Mouse (Mus musculus) neural tube, embryonic 13.5 days (tissue): ENCODE measurements around the gene Usp44. TPM values are rescaled to one million over a fixed set of nuclear protein-coding genes. Genes with fewer than 3 reads are reported as not detected.
A peak's percentile ranks its signal among the peaks of the same experiment; 100 is the strongest.
"Not testable (repeated sequence)": the region's sequence is repeated elsewhere in the genome, so short reads cannot be mapped to it uniquely, and the experiment has no call there.

Experiments
- ATAC-seq: fragments of 200-750 bp; cut with Nextera tagmentation; 2 replicates; pipeline ENCODE4 v1.8.0; 2017; ENCODE audit warnings: low read depth, mild to moderate bottlenecking, moderate TSS enrichment, moderate library complexity
- H3K27ac ChIP-seq: fragments of 300-500 bp; sonication (generic); replicated peaks from 2 replicates; pipeline ENCODE4 v1.5.1; 2015; ENCODE audit warnings: moderate library complexity, mild to moderate bottlenecking, inconsistent platforms
- H3K27me3 ChIP-seq: fragments of 300-500 bp; sonication (generic); 2 replicates; pipeline ENCODE4 v1.6.1; 2015; ENCODE audit warnings: mild to moderate bottlenecking, inconsistent platforms
- H3K36me3 ChIP-seq: fragments of 300-500 bp; sonication (generic); 2 replicates; pipeline ENCODE4 v1.6.1; 2015; ENCODE audit warnings: mild to moderate bottlenecking, inconsistent platforms
- H3K4me1 ChIP-seq: fragments of 300-500 bp; sonication (generic); replicated peaks from 2 replicates; pipeline ENCODE4 v1.6.1; 2015; ENCODE audit warnings: inconsistent platforms
- H3K4me2 ChIP-seq: fragments of 300-500 bp; sonication (generic); 2 replicates; pipeline ENCODE4 v1.6.1; 2015; ENCODE audit warnings: inconsistent platforms, mild to moderate bottlenecking, moderate library complexity
- H3K4me3 ChIP-seq: fragments of 300-500 bp; sonication (generic); 2 replicates; pipeline ENCODE4 v1.5.1; 2015; ENCODE audit warnings: mild to moderate bottlenecking, inconsistent platforms
- H3K9ac ChIP-seq: fragments of 300-500 bp; sonication (generic); 2 replicates; pipeline ENCODE4 v1.6.1; 2015; ENCODE audit warnings: moderate library complexity, mild to moderate bottlenecking, inconsistent platforms
- H3K9me3 ChIP-seq: fragments of 300-500 bp; sonication (generic); 2 replicates; pipeline ENCODE4 v1.6.1; 2016; ENCODE audit warnings: inconsistent platforms
- WGBS: fragments of 180-500 bp; shearing (Covaris S2); methylation state at CpG from one replicate; pipeline ENCODE4 v1.1.7; 2015; 5-methylcytosine and 5-hydroxymethylcytosine counted together
- polyA plus RNA-seq: library from polyadenylated mRNA; unstranded; fragments of >200 nt; fragmentation: Nextera tagmentation; extraction: Ambion mirVana; gene quantifications from 2 replicates; pipeline ENCODE4 v1.2.1, GENCODE M21; 2015

Gene Usp44
- polyA plus RNA-seq, 1 experiment from 2014 or later, result 0.54 TPM

- H3K36me3 ChIP-seq, result no peaks in the 10 kb centered on the region
- H3K27ac ChIP-seq, result no peak overlapping the region
- H3K9ac ChIP-seq, result no peak overlapping the region
- WGBS, result 38% methylated on average over 7 of the region's 7 CpGs
- H3K4me3 ChIP-seq, result no peak overlapping the region
- no peak for ATAC-seq
- H3K27me3 ChIP-seq, result peaks cover 18% of the 10 kb centered on the region
- H3K4me2 ChIP-seq, result no peak overlapping the region
- no peaks in the 10 kb centered on the region for H3K9me3 ChIP-seq
- no peaks in the 10 kb centered on the region for H3K4me1 ChIP-seq
Measured at GRCm38 (mm10) chr10:93818661-93819060, 12.7 kb upstream of the Usp44 start.

GRCm38 (mm10) chr10:93829898-93830831, 1.2 kb upstream of the Usp44 start:
- WGBS, result 48% methylated on average over 9 of the region's 9 CpGs
- ATAC-seq, result no peak
- no peaks in the 10 kb centered on the region for H3K9me3 ChIP-seq
- H3K4me1 ChIP-seq, result peaks cover 32% of the 10 kb centered on the region
- H3K4me3 ChIP-seq, result no peak overlapping the region
- no peaks in the 10 kb centered on the region for H3K36me3 ChIP-seq
- H3K4me2 ChIP-seq, result no peak overlapping the region
- no peak overlapping the region for H3K27ac ChIP-seq
- H3K27me3 ChIP-seq, result peaks cover 54% of the 10 kb centered on the region
- H3K9ac ChIP-seq, result no peak overlapping the region

- H3K4me2 ChIP-seq, result peak overlapping the region; percentile 28
- WGBS, result 12% methylated on average over 18 of the region's 18 CpGs
Measured at GRCm38 (mm10) chr10:93831730-93832574, 597 bp downstream of the Usp44 start.

GRCm38 (mm10) chr10:93832811-93833210, 1.5 kb downstream of the Usp44 start:
- WGBS, result 49% methylated on average over 9 of the region's 9 CpGs
- peaks cover 32% of the 10 kb centered on the region for H3K4me1 ChIP-seq
- ATAC-seq, result no peak

More at GRCm38 (mm10) chr10:93831730-93832574, 597 bp downstream of the Usp44 start:
- Histone ChIP-seq H3K36me3 (no peaks in the 10 kb centered on the region), H3K9ac (no peak overlapping the region), H3K27ac (no peak overlapping the region), H3K9me3 (no peaks in the 10 kb centered on the region), H3K4me3 (no peak overlapping the region; the same call in 1 of the 2 replicates), H3K4me1 (peaks cover 32% of the 10 kb centered on the region), H3K27me3 (peaks cover 60% of the 10 kb centered on the region)
- ATAC-seq, result no peak

GRCm38 (mm10) chr10:93833370-93833698, 2.0 kb downstream of the Usp44 start:
- Histone ChIP-seq H3K27ac (no peak overlapping the region), H3K27me3 (peaks cover 60% of the 10 kb centered on the region), H3K4me2 (peak overlapping the region; percentile 96), H3K9me3 (no peaks in the 10 kb centered on the region), H3K9ac (peak overlapping the region; percentile 61), H3K4me3 (peak overlapping the region; percentile 70), H3K4me1 (peaks cover 32% of the 10 kb centered on the region), H3K36me3 (no peaks in the 10 kb centered on the region)
- 3% methylated on average over 16 of the region's 16 CpGs for WGBS
- ATAC-seq, result no peak; the same call in 1 of the 2 replicates

More at GRCm38 (mm10) chr10:93832811-93833210, 1.5 kb downstream of the Usp44 start:
- H3K4me2 ChIP-seq, result peak overlapping the region; percentile 96; the same call in 1 of the 2 replicates
- H3K36me3 ChIP-seq, result no peaks in the 10 kb centered on the region
- H3K9me3 ChIP-seq, result no peaks in the 10 kb centered on the region
- H3K27ac ChIP-seq, result no peak overlapping the region
- no peak overlapping the region for H3K4me3 ChIP-seq
- no peak overlapping the region for H3K9ac ChIP-seq
- peaks cover 60% of the 10 kb centered on the region for H3K27me3 ChIP-seq

GRCm38 (mm10) chr10:93833699-93834393, 2.5 kb downstream of the Usp44 start:
- peak; percentile 95 for ATAC-seq
- H3K4me3 ChIP-seq, result peak overlapping the region; percentile 70
- no peak overlapping the region for H3K27ac ChIP-seq
- peak overlapping the region; percentile 96 for H3K4me2 ChIP-seq
- peaks cover 60% of the 10 kb centered on the region for H3K27me3 ChIP-seq
- H3K9ac ChIP-seq, result peak overlapping the region; percentile 61
- WGBS, result under 1% methylated on average over 71 of the region's 75 CpGs
- no peaks in the 10 kb centered on the region for H3K36me3 ChIP-seq
- peaks cover 32% of the 10 kb centered on the region for H3K4me1 ChIP-seq
- H3K9me3 ChIP-seq, result no peaks in the 10 kb centered on the region

GRCm38 (mm10) chr10:93834394-93834745, 3.0 kb downstream of the Usp44 start:
- peaks cover 60% of the 10 kb centered on the region for H3K27me3 ChIP-seq
- no peak overlapping the region for H3K27ac ChIP-seq
- H3K9ac ChIP-seq, result peak overlapping the region; percentile 61
- H3K36me3 ChIP-seq, result no peaks in the 10 kb centered on the region
- 2% methylated on average over 13 of the region's 13 CpGs for WGBS
- ATAC-seq, result no peak
- H3K4me1 ChIP-seq, result peaks cover 32% of the 10 kb centered on the region
- H3K4me2 ChIP-seq, result peak overlapping the region; percentile 96
- no peaks in the 10 kb centered on the region for H3K9me3 ChIP-seq
- H3K4me3 ChIP-seq, result peak overlapping the region; percentile 70

GRCm38 (mm10) chr10:93835115-93835514, 3.8 kb downstream of the Usp44 start:
- H3K4me3 ChIP-seq, H3K9me3 ChIP-seq, H3K4me2 ChIP-seq, H3K9ac ChIP-seq, ATAC-seq, H3K27ac ChIP-seq, H3K36me3 ChIP-seq: not testable (repeated sequence)
- 90% methylated on average over 7 of the region's 7 CpGs for WGBS
- Histone ChIP-seq H3K27me3 (peaks cover 53% of the 10 kb centered on the region), H3K4me1 (peaks cover 32% of the 10 kb centered on the region)

- Histone ChIP-seq H3K36me3 (peaks cover 13% of the 10 kb centered on the region), H3K4me2 (no peak overlapping the region), H3K9ac (no peak overlapping the region), H3K9me3 (peaks cover 13% of the 10 kb centered on the region; the same call in 1 of the 2 replicates), H3K4me3 (no peak overlapping the region), H3K4me1 (no peaks in the 10 kb centered on the region), H3K27ac (no peak overlapping the region), H3K27me3 (no peaks in the 10 kb centered on the region)
- 96% methylated on average over 13 of the region's 13 CpGs for WGBS
- ATAC-seq, result no peak
Measured at GRCm38 (mm10) chr10:93846706-93847105, 15.4 kb downstream of the Usp44 start.

- Histone ChIP-seq H3K36me3 (peaks cover 16% of the 10 kb centered on the region), H3K9ac (no peak overlapping the region), H3K27me3 (no peaks in the 10 kb centered on the region), H3K4me3 (no peak overlapping the region), H3K9me3 (no peaks in the 10 kb centered on the region), H3K27ac (no peak overlapping the region), H3K4me1 (no peaks in the 10 kb centered on the region), H3K4me2 (no peak overlapping the region)
- 92% methylated on average over 9 of the region's 9 CpGs for WGBS
- ATAC-seq, result no peak
Measured at GRCm38 (mm10) chr10:93855126-93855525, 23.8 kb downstream of the Usp44 start.

GRCm38 (mm10) chr10:93856095-93856494, 24.7 kb downstream of the Usp44 start:
- Histone ChIP-seq H3K27me3 (no peaks in the 10 kb centered on the region), H3K4me2 (no peak overlapping the region)
- 87% methylated on average over 6 of the region's 6 CpGs for WGBS

More at GRCm38 (mm10) chr10:93856095-93856494, 24.7 kb downstream of the Usp44 start:
- H3K4me3 ChIP-seq, result no peak overlapping the region
- no peak overlapping the region for H3K9ac ChIP-seq
- H3K9me3 ChIP-seq, result no peaks in the 10 kb centered on the region
- H3K4me1 ChIP-seq, result no peaks in the 10 kb centered on the region
- no peak for ATAC-seq
- H3K27ac ChIP-seq, result no peak overlapping the region
- H3K36me3 ChIP-seq, result peaks cover 25% of the 10 kb centered on the region
